Mouse (Mus musculus) midbrain, embryonic 13.5 days (tissue): ENCODE data around the gene Gm21988. TPM values are rescaled to one million over a fixed set of nuclear protein-coding genes. Genes with fewer than 3 reads are reported as not detected.

Experiments
- ATAC-seq: fragments of 200-750 bp; cut with Nextera tagmentation; 2 replicates; pipeline ENCODE4 v1.8.0; 2017; ENCODE audit warnings: mild to moderate bottlenecking, moderate TSS enrichment, moderate library complexity
- H3K27ac ChIP-seq: fragments of 300-500 bp; sonication (generic); 2 replicates; pipeline ENCODE4 v1.5.1; 2015; ENCODE audit warnings: inconsistent platforms, mild to moderate bottlenecking, moderate library complexity
- H3K27me3 ChIP-seq: fragments of 300-500 bp; sonication (generic); 2 replicates; pipeline ENCODE4 v1.6.1; 2015; ENCODE audit warnings: mild to moderate bottlenecking, inconsistent platforms
- H3K36me3 ChIP-seq: fragments of 300-500 bp; sonication (generic); 2 replicates; pipeline ENCODE4 v1.6.1; 2015; ENCODE audit warnings: mild to moderate bottlenecking, inconsistent platforms
- H3K4me1 ChIP-seq: fragments of 300-500 bp; sonication (generic); replicated peaks from 2 replicates; pipeline ENCODE4 v1.6.1; 2015; ENCODE audit warnings: inconsistent platforms
- H3K4me2 ChIP-seq: fragments of 300-500 bp; sonication (generic); replicated peaks from 2 replicates; pipeline ENCODE4 v1.6.1; 2015; ENCODE audit warnings: moderate library complexity, mild to moderate bottlenecking, inconsistent platforms
- H3K4me3 ChIP-seq: fragments of 300-500 bp; sonication (generic); replicated peaks from 2 replicates; pipeline ENCODE4 v1.5.1; 2015; ENCODE audit warnings: mild to moderate bottlenecking, inconsistent platforms
- H3K9ac ChIP-seq: fragments of 300-500 bp; sonication (generic); replicated peaks from 2 replicates; pipeline ENCODE4 v1.6.1; 2015; ENCODE audit warnings: mild to moderate bottlenecking, inconsistent platforms
- H3K9me3 ChIP-seq: fragments of 300-500 bp; sonication (generic); 2 replicates; pipeline ENCODE4 v1.6.1; 2016; ENCODE audit warnings: mild to moderate bottlenecking, inconsistent platforms
- WGBS: fragments of 180-500 bp; shearing (Covaris S2); methylation state at CpG from one replicate; pipeline ENCODE4 v1.1.7; 2015; 5-methylcytosine and 5-hydroxymethylcytosine counted together
- polyA plus RNA-seq: library from polyadenylated mRNA; unstranded; fragments of >200 nt; fragmentation: Nextera tagmentation; extraction: Ambion mirVana; gene quantifications from 2 replicates; pipeline ENCODE4 v1.2.1, GENCODE M21; 2015

Gene Gm21988
- polyA plus RNA-seq, 1 experiment from 2014 or later: 15.0 TPM

DNA sequence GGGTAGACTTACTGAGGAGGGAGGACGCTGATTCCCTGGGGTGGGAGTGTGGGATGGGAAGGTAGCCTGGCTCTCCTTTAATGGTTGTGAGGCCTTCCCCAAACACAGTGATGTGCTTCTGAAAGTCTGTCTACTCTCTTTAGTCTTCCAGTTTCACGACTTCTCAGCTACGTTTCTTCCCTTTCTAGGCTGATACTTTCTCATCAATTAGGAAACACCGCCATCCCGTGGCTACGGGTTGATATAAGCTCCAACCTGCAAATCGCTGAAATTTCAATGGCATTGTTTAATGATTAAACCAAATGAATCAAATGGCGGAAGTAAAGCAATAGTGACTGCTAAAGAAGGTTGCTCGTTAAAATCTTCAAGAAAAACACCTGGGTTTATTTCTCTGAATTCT is 26.7 kb downstream of the Gm21988 start:
- H3K4me2 ChIP-seq: no peak overlapping the region; the same call in 1 of the 2 replicates
- no peaks in the 10 kb centered on the region for H3K9me3 ChIP-seq
- peaks cover 60% of the 10 kb centered on the region for H3K27me3 ChIP-seq
- H3K9ac ChIP-seq: no peak overlapping the region
- no peak overlapping the region for H3K27ac ChIP-seq
- peaks cover 13% of the 10 kb centered on the region for H3K36me3 ChIP-seq
- ATAC-seq: no peak
- H3K4me1 ChIP-seq: peaks cover 26% of the 10 kb centered on the region
- WGBS: 11% methylated on average over 9 of the region's 9 CpGs
- H3K4me3 ChIP-seq: no peak overlapping the region

DNA sequence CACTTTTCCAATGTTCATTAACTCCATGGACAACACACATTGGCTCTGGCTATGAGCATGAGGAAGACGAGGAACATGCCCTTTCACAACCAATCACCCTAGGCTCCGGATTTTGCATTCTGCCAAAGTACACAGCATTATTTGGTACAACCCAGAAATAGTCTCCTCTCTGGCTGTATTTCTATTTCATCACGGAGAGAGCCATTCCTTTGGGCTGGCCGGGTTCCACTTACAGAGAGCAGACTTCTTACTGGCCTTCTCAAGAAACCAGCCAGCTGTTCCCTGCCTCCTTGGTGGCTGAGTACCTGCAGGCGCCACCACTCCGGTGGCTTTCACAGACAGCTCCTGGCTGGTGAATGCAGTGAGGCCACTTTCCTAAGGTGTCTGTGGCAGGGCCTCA is 27.2 kb downstream of the Gm21988 start, which contains the start of gene Slc16a11:
Slc16a11 (plus strand) TSS at position 330 of the 400 bp plus-strand sequence.
- peak within 1 kb of the TSS; percentile 39 for H3K4me3 ChIP-seq

DNA sequence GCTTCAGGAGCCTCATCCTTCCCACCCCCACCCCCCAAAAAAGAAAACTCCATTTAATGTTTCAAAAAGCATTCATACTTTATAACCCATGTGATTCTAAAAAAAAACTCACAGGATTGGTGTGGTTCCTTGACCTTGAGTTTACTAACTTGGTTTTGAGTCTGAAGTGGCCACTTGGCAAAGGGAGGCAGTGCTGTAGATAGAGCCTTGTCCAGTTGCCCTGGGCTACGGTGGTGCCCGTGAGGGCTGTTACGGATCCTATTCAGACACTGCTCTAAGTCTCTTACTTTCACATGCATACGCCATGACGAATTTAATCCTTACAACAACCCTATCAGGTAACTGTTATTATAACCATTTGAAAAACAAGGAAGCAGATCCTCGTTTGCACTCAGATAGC is 27.7 kb downstream of the Gm21988 start:
- Histone ChIP-seq H3K4me2 (no peak overlapping the region), H3K4me3 (no peak overlapping the region), H3K9ac (no peak overlapping the region), H3K9me3 (no peaks in the 10 kb centered on the region), H3K27me3 (peaks cover 50% of the 10 kb centered on the region), H3K36me3 (peaks cover 4% of the 10 kb centered on the region; the same call in 1 of the 2 replicates), H3K27ac (no peak overlapping the region), H3K4me1 (peaks cover 26% of the 10 kb centered on the region)
- WGBS: 72% methylated on average over 6 of the region's 6 CpGs
- ATAC-seq: no peak

More for the DNA sequence above, 27.2 kb downstream of the Gm21988 start, which contains the start of gene Slc16a11:
- peak within 1 kb of the TSS; percentile 60 for H3K4me2 ChIP-seq
- WGBS: 58% methylated on average over 6 of the region's 6 CpGs
- no peak for ATAC-seq
- H3K36me3 ChIP-seq: peaks cover 9% of the 10 kb centered on the region
- peak within 1 kb of the TSS; percentile 48 for H3K9ac ChIP-seq
- H3K4me1 ChIP-seq: peaks cover 26% of the 10 kb centered on the region
- H3K9me3 ChIP-seq: no peaks in the 10 kb centered on the region
- no peak within 1 kb of the TSS for H3K27ac ChIP-seq
- peaks cover 55% of the 10 kb centered on the region for H3K27me3 ChIP-seq

DNA sequence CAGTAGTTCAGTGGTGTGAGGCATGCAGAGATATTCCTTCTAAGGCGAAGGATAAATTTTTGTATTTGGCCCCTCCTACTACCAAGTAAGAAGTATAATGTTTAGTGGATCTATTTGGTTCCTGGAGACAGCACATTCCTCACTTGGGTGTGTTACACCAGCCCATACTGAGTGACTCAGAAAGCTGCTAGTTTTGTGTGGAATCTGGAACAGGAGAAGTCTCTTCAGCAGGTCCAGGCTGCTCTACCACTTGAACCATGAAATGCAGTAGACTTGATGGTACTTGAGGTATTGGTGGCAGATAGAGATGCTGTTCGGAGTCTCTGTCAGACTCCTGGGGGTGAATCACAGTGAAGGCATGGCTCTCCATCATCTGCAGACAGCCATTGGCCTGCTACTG is 28.9 kb downstream of the Gm21988 start:
- Histone ChIP-seq H3K4me2 (no peak overlapping the region), H3K4me3 (no peak overlapping the region), H3K36me3 (no peaks in the 10 kb centered on the region), H3K9ac (no peak overlapping the region), H3K27me3 (peaks cover 37% of the 10 kb centered on the region), H3K9me3 (no peaks in the 10 kb centered on the region), H3K27ac (no peak overlapping the region), H3K4me1 (peaks cover 24% of the 10 kb centered on the region)
- WGBS: 88% methylated on average over 2 of the region's 2 CpGs
- ATAC-seq: no peak

DNA sequence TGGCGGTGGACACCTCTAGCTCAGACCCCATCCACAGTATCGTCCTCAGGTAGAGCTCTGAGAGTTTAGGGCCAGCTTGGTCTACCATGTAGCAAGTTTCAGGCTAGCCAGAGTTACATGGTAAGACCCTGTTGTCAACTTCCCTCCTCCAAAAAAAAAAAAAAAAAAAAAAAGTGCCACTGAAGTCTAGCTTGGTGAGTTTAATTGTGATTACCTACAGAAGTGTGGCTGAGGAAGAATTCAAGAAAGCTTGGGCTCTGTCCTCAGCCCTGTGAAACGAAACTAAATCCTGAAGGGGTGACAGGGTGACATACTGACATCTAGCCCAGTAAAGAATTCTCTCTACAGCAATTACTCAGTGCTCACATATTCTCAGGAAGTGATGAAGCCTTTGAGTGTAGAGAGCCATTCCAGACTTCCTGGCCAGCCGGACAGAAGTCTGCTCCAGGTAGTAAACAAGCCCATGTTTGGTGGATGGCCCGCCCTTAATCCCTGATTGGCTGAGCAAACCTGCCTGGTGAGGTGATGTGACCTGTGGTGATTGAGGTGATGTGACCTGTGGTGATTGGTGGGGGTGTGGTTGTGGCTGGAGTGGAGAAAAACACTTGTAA is 30.7 kb downstream of the Gm21988 start:
- Histone ChIP-seq H3K9me3 (no peaks in the 10 kb centered on the region), H3K9ac (no peak overlapping the region), H3K4me1 (peaks cover 6% of the 10 kb centered on the region), H3K4me2 (no peak overlapping the region), H3K27ac (no peak overlapping the region), H3K4me3 (no peak overlapping the region), H3K36me3 (no peaks in the 10 kb centered on the region), H3K27me3 (peaks cover 19% of the 10 kb centered on the region)
- WGBS: 81% methylated on average over 5 of the region's 5 CpGs
- ATAC-seq: no peak

DNA sequence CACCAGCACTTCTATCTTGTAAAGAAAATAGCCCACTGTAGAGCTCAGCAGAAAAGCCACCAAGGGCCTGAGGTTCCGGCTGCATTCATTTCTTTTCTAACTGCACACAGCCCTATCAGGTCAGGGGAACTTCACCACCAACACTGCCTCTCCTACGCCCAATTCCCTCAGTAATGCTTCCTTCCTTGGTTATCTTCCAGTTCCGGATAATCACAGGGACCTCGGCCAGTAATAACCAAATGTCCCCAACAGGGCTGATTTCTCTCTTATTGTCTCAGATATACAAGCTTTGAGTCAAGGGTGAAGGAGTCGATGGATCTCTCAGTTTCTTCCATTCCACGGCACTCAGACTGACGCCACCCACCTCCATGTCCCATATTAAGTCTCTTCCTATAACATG is 32.3 kb downstream of the Gm21988 start:
- Histone ChIP-seq H3K36me3 (no peaks in the 10 kb centered on the region), H3K4me2 (no peak overlapping the region), H3K4me3 (no peak overlapping the region), H3K27ac (no peak overlapping the region), H3K4me1 (no peaks in the 10 kb centered on the region), H3K9me3 (no peaks in the 10 kb centered on the region), H3K27me3 (peaks cover 6% of the 10 kb centered on the region), H3K9ac (no peak overlapping the region)
- 88% methylated on average over 7 of the region's 7 CpGs for WGBS
- ATAC-seq: no peak

DNA sequence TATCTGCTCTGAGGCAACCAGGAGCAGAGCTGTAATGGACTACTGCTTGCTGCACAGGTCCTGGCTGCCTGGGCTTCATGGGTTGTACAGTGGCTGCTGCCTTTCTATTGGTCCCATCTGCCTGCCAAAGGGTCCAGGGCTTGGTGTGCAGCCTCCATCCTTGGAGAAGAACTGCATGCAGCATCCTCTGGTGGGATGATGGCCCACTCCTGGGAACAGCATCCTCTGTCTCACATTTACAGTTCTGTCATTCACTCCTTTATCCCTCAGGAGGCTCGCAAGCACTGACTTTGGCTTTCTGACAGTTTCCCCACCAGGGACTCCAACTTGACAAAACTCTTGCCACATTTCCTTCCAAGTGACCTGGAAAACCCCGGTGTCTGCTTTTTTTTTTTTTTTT is 32.8 kb downstream of the Gm21988 start:
- WGBS: 84% methylated on average over 2 of the region's 2 CpGs
- H3K4me1 ChIP-seq: no peaks in the 10 kb centered on the region
- no peak overlapping the region for H3K4me2 ChIP-seq
- H3K27ac ChIP-seq: no peak overlapping the region
- H3K36me3 ChIP-seq: no peaks in the 10 kb centered on the region
- no peaks in the 10 kb centered on the region for H3K9me3 ChIP-seq
- ATAC-seq: no peak
- no peak overlapping the region for H3K4me3 ChIP-seq
- peaks cover 2% of the 10 kb centered on the region; the same call in 1 of the 2 replicates for H3K27me3 ChIP-seq
- no peak overlapping the region for H3K9ac ChIP-seq

DNA sequence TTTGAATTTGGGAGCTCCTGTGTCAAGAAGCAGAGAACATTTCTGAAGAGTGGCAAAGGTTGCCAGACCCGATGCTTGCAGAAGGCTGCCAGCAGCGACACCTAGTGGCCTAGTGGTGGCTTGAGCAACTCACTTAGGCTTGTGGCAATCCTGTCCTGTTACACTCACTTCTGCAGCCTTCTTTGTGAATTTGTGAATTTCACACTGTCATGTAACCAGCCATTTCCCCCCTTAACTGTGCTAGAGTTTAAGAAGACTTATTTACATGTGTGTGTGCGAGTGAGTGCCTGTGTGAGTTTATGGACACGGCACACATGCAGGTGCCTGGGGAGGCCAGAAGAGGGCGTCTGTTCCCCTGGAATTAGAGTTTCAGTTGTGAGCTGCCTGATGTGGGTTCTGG is 37.9 kb downstream of the Gm21988 start:
- H3K27me3 ChIP-seq: no peaks in the 10 kb centered on the region
- no peak for ATAC-seq
- no peak overlapping the region for H3K27ac ChIP-seq
- no peaks in the 10 kb centered on the region for H3K36me3 ChIP-seq
- 40% methylated on average over 5 of the region's 5 CpGs for WGBS
- no peak overlapping the region for H3K4me3 ChIP-seq
- no peak overlapping the region for H3K4me2 ChIP-seq
- H3K4me1 ChIP-seq: no peaks in the 10 kb centered on the region
- H3K9ac ChIP-seq: no peak overlapping the region
- H3K9me3 ChIP-seq: no peaks in the 10 kb centered on the region

DNA sequence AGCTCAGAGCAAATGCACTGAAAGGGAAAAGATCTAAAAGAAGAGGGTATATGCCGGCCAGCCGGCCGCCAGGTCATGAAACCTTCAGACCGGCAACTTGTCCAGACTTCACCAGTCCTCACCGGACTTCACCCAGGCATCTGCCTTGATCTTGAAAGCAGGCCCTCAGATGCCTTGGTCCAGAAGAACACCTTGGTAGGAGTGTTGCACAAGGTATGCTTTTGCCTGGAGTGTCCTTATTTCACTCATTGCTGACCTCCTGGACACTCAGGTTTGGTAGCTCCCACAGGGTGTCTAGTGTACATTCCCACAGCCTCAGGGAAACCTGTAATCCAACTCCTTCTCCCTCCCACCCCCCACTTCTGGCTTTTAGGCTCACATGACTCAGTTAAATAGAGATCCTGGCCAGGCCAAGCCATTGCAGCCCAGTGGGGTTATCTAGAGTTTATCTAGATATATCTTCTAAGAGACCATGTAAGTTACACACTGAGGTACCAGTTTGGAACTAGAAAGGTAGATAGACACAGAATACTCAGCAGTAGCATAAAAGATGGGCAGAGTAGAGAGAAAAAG is 39.5 kb downstream of the Gm21988 start:
- no peaks in the 10 kb centered on the region for H3K27me3 ChIP-seq
- H3K36me3 ChIP-seq: no peaks in the 10 kb centered on the region
- H3K4me1 ChIP-seq: no peaks in the 10 kb centered on the region
- no peak overlapping the region for H3K4me2 ChIP-seq
- H3K9me3 ChIP-seq: no peaks in the 10 kb centered on the region
- no peak for ATAC-seq
- 83% methylated on average over 5 of the region's 5 CpGs for WGBS
- H3K4me3 ChIP-seq: no peak overlapping the region
- H3K27ac ChIP-seq: no peak overlapping the region
- H3K9ac ChIP-seq: no peak overlapping the region

DNA sequence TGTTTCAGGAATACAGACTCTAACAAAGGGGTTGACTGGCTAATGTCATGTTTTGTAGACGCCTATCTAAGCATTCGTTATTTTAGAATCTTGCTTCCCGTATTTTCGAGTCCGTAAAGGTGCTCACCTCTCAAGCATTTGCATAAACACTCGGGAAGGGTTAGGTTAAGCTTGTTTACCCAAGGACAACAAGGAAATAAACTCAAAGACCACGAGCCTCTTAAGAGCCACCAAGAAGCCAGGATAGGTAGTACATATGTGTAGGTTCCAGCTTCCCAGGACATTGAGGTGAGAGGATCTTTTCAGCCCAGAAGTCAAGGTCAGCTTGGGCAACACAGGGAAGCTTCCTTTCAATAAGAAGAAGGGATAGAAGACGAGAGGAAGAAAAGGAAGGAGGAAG is 40.5 kb downstream of the Gm21988 start:
- Histone ChIP-seq H3K27me3 (no peaks in the 10 kb centered on the region), H3K4me1 (no peaks in the 10 kb centered on the region), H3K4me3 (no peak overlapping the region), H3K9ac (no peak overlapping the region), H3K4me2 (no peak overlapping the region), H3K27ac (no peak overlapping the region), H3K36me3 (no peaks in the 10 kb centered on the region), H3K9me3 (no peaks in the 10 kb centered on the region)
- WGBS: 81% methylated on average over 8 of the region's 8 CpGs
- no peak for ATAC-seq

DNA sequence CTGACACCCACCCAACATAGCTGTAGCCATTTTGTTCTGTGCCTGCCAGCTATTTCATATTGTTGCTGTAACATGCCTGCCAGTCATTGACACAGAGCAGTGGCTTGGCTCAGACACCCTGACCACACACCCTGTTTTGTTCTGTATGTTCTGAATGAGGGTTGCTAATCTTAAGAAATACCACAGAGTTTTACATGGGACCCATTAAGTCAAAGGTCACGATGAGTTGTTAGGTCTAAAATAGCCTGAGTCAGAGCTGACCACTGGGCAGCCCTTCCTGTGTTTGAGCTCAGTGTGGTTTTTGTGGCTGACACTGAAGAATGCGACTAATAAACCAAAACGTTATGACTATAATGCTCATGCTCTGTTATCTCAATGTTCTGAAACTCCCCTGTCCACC is 41.3 kb downstream of the Gm21988 start:
- no peak overlapping the region for H3K4me2 ChIP-seq
- H3K9me3 ChIP-seq: no peaks in the 10 kb centered on the region
- no peak overlapping the region for H3K9ac ChIP-seq
- H3K36me3 ChIP-seq: no peaks in the 10 kb centered on the region
- no peak overlapping the region for H3K4me3 ChIP-seq
- ATAC-seq: no peak
- 90% methylated on average over 3 of the region's 3 CpGs for WGBS
- no peaks in the 10 kb centered on the region for H3K4me1 ChIP-seq
- H3K27ac ChIP-seq: no peak overlapping the region
- H3K27me3 ChIP-seq: no peaks in the 10 kb centered on the region

DNA sequence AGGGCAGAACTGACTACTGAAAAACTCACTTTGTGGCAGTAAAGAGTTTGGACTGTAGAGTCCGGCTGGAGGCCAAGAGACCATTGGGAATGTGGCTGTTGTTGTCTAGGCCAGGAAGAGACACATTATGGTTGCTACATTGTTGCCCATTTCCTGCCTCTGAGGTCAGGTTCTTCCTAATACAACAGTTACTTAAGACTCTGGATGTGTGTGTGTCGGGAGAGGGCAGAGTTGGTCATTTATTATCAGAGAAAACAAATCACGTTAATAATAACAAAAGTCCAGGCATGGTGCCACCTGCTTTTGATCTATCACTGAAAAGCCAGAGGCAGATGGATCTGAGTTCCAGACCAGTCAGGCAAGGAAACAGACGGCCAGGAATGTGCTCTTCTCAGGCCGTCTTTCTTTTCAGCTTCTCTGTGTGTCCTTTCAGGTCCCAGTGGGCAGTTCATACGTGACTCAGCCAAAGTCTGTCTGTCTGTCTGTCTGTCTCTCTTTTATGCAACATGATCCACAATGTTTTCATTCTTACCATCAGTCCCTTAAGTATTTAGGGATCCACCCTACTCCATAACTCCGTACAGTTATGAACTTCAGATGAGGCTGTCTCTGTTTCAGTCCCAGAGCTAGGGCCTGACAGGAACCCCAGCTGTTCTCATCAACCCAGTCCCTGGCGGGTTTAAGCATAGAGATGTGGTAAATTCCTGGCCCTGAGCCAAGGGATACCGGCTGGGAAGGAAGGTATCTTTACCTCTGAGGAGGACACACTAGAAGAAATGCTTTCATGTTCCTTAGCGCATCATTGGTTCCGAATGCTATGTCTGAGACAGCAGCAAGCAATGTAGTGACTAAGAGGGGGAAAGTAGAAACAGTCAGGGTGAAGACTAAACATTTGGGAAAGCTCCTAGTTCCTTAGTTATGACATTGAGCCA is 46.0 kb downstream of the Gm21988 start:
- H3K4me1 ChIP-seq: no peaks in the 10 kb centered on the region
- no peak overlapping the region for H3K4me2 ChIP-seq

More for the DNA sequence above, 46.0 kb downstream of the Gm21988 start:
- Histone ChIP-seq H3K9me3 (no peaks in the 10 kb centered on the region), H3K36me3 (no peaks in the 10 kb centered on the region), H3K9ac (no peak overlapping the region), H3K4me3 (no peak overlapping the region), H3K27ac (no peak overlapping the region), H3K27me3 (no peaks in the 10 kb centered on the region)
- ATAC-seq: no peak
- 64% methylated on average over 11 of the region's 11 CpGs for WGBS
